Mouse (Mus musculus) embryonic fibroblast, embryonic 13.5 days (primary cell): Measurements from ENCODE around the gene Trpm8. TPM values are rescaled to one million over a fixed set of nuclear protein-coding genes. Genes with fewer than 3 reads are reported as not detected.

Experiments
- H3K27ac ChIP-seq: 2 replicates; pipeline ENCODE4 v1.5.1; 2012; ENCODE audit warnings: low read length, control low read depth, inconsistent platforms; ENCODE audit not compliant: insufficient read depth
- H3K4me1 ChIP-seq: 2 replicates; pipeline ENCODE4 v1.6.1; 2011; ENCODE audit warnings: low read length; ENCODE audit not compliant: control insufficient read depth, insufficient read depth
- H3K4me3 ChIP-seq: 2 replicates; pipeline ENCODE4 v1.5.1; 2011; ENCODE audit warnings: mild to moderate bottlenecking, control low read depth, low read length; ENCODE audit not compliant: insufficient read depth
- CTCF ChIP-seq: IDR thresholded peaks from 2 replicates; pipeline ENCODE4 v1.5.1; 2011; ENCODE audit warnings: mild to moderate bottlenecking, control low read depth, low read length, moderate library complexity, borderline replicate concordance; ENCODE audit not compliant: insufficient read depth
- POLR2A ChIP-seq: IDR thresholded peaks from 2 replicates; pipeline ENCODE4 v1.6.1; 2011; ENCODE audit warnings: low read depth, mild to moderate bottlenecking, control low read depth, low read length, moderate library complexity
- polyA plus RNA-seq: library from polyadenylated mRNA; stranded (reverse); fragments of >200 nt; gene quantifications from 2 replicates; pipeline ENCODE4 v1.2.4, GENCODE M21; 2011; ENCODE audit warnings: low read depth; ENCODE audit not compliant: missing spikeins, insufficient read length

The Trpm8 gene
- polyA plus RNA-seq, 1 experiment: not detected

DNA sequence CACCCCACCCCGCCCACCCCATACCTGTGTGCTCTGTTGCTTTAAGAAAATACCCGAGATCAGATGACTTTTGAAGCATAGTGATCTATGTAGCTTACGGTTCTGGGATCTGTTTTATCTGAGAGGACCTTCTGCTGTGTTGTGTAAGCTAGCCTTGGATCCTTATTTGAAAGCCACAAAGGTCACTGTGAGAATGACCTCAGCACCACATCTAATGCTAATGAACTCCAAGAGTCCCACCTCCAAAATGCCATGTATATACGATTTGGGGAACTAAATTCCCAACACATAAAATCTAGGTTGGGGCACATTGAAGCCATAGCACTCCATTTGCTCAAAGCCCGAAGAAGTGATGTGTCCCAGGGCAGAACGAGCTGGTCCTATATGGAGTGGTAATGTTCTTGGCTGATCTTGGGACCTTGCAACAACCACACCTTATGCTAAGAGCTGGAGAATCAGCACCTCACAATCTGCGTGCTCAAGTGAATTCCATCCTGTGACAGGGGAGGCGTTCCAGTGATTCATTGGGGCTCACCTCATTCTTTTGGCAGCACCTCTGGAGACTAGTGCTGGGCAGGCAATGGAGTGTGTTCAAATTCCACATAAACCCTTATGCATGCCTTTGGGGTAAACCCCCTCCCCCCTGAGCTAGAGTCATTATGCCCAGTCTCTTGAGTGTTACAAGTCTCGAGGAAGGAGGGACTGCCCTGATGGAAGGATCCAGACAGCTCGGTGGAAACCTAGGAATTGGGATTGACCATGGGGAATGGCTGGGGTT, 20.4 kb upstream of the Trpm8 start:
- H3K27ac ChIP-seq: no peak overlapping the region
- H3K4me3 ChIP-seq: no peak overlapping the region
- H3K4me1 ChIP-seq: peaks cover 3% of the 10 kb centered on the region
- no peak for TF ChIP-seq POLR2A
- TF ChIP-seq CTCF: no peak

DNA sequence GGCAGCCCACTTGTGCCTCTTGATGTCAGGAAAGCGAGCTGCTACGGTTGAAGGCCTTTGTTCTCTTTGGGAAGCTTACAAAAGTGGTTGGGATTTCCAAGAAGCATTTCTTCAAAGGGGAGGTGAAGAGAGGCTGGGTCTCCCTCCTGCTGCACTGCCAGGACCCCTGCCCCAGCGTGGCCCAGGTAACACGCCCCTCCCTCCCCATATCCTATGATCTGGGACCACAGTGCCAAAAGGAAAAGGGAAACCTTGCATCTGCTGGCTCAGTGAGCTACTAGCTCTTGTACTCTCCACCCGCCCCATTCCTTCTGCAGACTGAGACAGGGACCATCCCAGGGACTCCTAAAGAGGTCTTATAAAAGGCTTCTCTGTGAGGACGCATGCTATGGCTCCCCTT, 19.8 kb upstream of the Trpm8 start:
- Histone ChIP-seq H3K4me1 (peaks cover 9% of the 10 kb centered on the region), H3K27ac (no peak overlapping the region), H3K4me3 (no peak overlapping the region)
- TF ChIP-seq CTCF (no peak), POLR2A (no peak)

DNA sequence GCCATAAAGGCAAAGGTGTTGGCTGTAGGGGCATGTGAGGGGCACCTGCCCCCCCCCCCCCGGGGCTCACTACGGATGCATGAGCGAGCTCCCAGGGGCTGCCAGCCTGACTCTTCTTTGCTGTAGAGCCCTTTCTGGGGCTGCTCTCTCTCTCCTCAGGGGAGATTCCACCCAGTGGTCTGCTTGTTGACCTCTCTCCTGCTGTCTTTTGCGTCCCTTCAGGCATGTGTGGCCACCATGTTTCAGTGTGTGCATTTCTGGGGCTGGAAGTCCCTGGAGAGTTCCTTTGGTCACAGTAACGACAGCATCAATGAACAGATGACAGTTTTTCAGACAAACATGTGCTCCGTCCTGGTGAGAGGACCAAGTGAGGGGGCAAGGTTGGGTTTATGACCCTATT, 19.1 kb upstream of the Trpm8 start:
- Histone ChIP-seq H3K4me3 (no peak overlapping the region), H3K27ac (no peak overlapping the region), H3K4me1 (peaks cover 13% of the 10 kb centered on the region)
- no peak for TF ChIP-seq POLR2A
- no peak for TF ChIP-seq CTCF

DNA sequence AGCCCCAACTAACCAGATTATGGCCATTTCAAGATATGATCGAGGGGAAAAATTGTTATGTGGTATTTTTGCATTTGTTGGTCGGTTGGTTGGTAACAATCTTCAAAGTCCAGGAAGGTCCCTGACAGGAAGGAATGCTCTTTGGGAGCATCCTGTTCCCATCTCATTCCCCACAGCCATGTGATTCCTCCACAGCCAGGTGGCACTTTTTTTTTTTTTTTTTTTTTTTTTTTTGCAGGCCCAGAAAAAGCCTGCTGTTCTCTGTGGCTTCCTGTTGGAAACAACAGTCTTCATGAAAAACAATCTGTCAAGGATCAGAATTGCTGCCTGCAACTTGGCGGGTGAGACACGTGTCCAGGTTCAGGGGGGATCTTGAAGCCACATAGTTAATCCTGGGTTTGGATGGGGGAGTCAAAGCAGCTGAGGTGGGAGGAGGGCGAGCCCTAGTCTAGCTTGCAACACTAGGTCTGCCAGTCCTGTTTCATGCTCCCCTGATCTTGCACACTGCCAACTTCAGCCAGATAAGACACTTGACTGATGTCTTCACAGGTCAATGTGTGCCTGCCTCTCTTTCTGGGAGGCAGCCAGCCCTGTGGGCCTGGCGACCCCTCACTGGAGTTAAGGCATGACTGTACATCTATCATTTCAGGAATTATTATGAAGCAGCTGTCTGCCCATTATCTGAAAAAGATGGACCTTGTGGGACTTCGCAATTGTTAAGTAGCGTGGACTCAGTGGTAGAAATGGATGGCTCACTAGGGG, 18.4 kb upstream of the Trpm8 start:
- TF ChIP-seq CTCF (no peak), POLR2A (no peak)
- H3K4me1 ChIP-seq: peaks cover 13% of the 10 kb centered on the region
- no peak overlapping the region for H3K4me3 ChIP-seq
- H3K27ac ChIP-seq: no peak overlapping the region

DNA sequence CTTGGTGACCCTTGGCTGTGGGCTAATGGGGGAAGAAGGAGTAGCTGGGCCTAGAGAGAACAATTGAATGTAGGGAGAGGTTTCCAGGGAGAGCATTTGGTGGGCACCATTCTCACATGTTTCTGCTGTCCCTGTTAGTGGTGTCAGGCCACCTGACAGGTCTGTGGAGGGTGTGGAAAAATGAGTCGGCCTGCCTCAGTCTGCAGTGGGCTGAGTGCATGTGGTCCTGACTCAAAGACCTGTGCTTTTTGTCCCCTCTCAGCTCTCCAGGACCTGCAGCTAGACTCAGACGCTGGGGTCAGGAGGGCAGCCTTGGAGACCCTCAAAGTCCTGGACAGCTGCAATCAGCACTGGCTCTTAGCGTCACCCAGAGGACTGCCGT, 17.8 kb upstream of the Trpm8 start:
- no peak overlapping the region for H3K27ac ChIP-seq
- peaks cover 13% of the 10 kb centered on the region for H3K4me1 ChIP-seq
- no peak overlapping the region for H3K4me3 ChIP-seq
- TF ChIP-seq POLR2A: no peak
- TF ChIP-seq CTCF: no peak

DNA sequence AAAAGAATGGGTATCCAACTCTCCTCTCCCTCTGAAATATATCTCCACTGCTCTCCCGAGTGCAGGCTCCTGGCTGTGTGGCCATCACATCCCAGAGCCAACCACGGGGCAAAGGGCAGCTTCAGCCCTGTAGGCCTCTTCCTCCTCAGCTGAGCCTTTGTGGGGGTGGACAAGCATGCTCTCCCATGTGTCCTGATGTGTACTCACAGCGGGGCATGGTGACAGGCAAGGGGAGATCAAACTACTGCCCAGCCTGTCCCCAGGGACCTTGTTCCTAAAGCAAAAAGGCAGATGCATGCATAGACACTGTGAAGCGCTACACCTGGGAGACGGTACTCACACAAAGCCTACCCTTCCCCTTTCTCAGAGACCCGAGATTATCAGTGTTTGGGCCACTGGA, 17.3 kb upstream of the Trpm8 start:
- H3K27ac ChIP-seq: no peak overlapping the region
- H3K4me3 ChIP-seq: no peak overlapping the region
- peaks cover 13% of the 10 kb centered on the region for H3K4me1 ChIP-seq
- TF ChIP-seq POLR2A (no peak), CTCF (no peak)

DNA sequence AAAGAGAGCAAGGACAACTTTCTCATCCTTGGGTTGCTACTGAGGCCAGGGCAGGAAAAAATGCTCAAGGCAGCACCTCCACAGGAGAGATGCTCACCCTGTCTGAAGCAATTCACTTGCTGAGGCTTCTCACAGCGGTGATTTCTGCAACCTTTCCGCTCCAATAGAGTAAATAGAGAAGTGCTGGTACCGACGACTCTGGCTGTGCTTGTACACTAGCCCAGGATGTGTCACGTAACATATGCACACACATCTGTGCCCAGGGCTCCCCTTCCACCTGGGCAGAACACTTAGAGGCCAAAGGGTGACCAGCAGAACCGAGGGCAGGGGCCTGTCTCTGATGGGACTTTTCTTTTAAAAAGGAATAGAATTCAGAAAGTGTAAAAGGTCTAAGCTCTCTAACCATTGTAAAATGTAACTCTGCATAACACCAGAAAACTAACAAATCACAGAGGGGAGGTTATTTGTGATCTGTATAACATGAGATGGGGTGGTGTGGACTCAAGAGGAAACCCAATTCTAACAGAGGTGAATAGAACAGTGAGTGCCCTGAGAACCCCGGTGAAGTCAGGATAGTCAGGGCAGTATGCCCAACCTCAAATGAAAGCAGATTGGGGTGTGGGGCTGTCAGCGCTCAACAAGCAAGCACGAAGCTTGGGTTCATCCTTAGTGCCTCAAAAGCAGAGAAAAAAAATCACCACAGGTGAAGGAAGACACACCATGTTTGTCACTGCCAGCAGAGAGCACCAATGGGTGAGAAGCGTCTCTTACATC, 16.7 kb upstream of the Trpm8 start:
- Histone ChIP-seq H3K27ac (no peak overlapping the region), H3K4me1 (peaks cover 13% of the 10 kb centered on the region), H3K4me3 (no peak overlapping the region)
- no peak for TF ChIP-seq POLR2A
- no peak for TF ChIP-seq CTCF

DNA sequence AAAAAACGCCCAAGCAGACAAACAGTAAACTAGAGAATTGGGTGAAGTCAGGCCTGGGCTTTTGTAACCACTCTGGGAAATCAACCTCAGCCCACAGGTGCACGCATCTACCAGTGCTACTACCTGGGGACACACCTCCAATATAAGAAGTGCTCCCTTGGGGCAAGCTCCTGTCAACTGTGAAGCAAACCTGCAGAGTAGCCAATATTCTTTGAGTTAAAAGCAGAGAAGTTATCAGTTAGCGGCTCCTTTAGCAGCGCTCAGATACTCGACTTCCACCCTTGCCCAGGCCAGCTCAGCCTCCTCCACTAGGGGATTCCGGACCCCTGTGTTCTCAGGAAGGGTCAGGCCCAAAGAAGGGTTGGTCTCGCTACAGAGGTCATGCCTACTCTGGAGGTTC, 15.8 kb upstream of the Trpm8 start:
- Histone ChIP-seq H3K4me1 (peaks cover 13% of the 10 kb centered on the region), H3K4me3 (no peak overlapping the region), H3K27ac (no peak overlapping the region)
- TF ChIP-seq POLR2A (no peak), CTCF (no peak)

DNA sequence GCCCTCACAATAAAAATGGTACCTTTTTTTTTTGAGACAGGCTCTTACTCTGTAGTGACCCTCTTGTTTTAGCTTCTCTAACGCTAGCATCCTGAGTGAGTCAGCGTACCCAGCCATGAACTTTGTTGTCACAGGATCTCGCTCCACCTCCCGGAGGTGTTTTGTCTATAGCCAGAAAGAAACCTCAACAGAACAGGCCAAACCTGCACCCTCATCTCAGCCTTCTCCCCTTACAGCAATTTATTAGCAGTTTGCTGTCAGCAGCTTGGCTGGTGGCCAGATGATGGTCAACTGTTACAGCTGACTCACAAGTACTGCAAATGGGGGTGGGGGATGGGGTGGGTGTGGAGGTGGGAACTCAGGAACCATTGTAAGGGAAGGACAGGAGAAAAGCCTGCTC, 15.2 kb upstream of the Trpm8 start:
- TF ChIP-seq CTCF (no peak), POLR2A (no peak)
- no peak overlapping the region for H3K4me3 ChIP-seq
- H3K27ac ChIP-seq: no peak overlapping the region
- peaks cover 13% of the 10 kb centered on the region for H3K4me1 ChIP-seq

DNA sequence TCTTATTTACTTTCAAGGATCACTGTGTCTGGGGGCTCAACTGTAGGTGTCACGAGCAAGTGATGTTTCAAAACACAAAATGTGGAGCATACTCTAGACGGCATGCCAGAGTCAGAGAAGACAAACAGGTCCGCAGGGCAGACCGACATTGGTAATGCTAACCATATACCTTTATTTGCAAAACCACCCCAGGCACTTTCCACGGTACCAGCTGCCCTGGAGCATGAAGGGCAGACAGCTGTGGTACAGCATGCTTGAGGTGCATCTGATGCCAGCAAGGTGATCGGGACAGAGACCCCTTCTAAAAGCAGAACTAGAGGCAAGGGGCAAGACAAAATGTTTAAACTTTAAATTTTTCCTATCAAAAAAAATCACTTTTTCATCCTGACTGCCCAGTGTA, 14.5 kb upstream of the Trpm8 start:
- peak overlapping the region; percentile 5; the same call in 1 of the 2 replicates for H3K27ac ChIP-seq
- TF ChIP-seq POLR2A (no peak), CTCF (no peak)
- H3K4me1 ChIP-seq: peaks cover 13% of the 10 kb centered on the region
- no peak overlapping the region for H3K4me3 ChIP-seq
